Mouse (Mus musculus): ENCODE data around the gene Naa50. TPM values are rescaled to one million over a fixed set of nuclear protein-coding genes. Genes with fewer than 3 reads are reported as not detected.
A peak's percentile ranks its signal among the peaks of the same experiment; 100 is the strongest.

The Naa50 gene
- total RNA-seq (2021), result 84.5 and 84.7 TPM in 2 replicates
- long read RNA-seq, experiment 1, full-length matches to known transcripts, result 77 of 82 reads
- long read RNA-seq, experiment 1, partial matches to known transcripts, result 1 of 82 reads
- long read RNA-seq, experiment 1, other reads (novel, unspliced or antisense), result 4 of 82 reads
- long read RNA-seq, experiment 2, full-length matches to known transcripts, result 68 of 71 reads
- long read RNA-seq, experiment 2, partial matches to known transcripts, result 1 of 71 reads
- long read RNA-seq, experiment 2, other reads (novel, unspliced or antisense), result 2 of 71 reads

GRCm38 (mm10) chr16:44139536-44140185 is at the start of gene Naa50, which contains the start of gene Atp6v1a:
Gene Naa50, plus strand, starts transcription at chr16:44139830.
Gene Atp6v1a, minus strand, starts transcription at chr16:44139705.
- peak; percentile 95 for DNase-seq

DNA sequence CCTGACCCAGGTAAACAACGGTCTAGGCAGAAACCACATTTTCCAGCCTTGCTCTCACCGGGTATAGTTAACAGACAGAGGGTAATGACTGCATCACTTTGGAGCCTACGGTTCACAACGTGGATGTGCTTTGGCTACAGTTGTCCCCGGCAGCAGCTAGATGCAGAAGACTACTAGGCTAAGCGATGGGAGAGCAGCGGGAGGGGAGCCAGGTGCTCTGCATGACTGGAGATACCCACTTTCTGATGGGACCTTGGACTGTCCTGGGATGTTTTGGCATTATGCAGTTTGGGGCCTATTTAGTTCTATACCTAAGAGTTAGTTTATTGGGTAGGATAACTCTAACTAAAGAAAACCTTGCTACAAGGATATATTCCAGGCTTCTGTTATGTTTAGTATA is 40.3 kb upstream of the Naa50 start:
- no peak for DNase-seq

DNA sequence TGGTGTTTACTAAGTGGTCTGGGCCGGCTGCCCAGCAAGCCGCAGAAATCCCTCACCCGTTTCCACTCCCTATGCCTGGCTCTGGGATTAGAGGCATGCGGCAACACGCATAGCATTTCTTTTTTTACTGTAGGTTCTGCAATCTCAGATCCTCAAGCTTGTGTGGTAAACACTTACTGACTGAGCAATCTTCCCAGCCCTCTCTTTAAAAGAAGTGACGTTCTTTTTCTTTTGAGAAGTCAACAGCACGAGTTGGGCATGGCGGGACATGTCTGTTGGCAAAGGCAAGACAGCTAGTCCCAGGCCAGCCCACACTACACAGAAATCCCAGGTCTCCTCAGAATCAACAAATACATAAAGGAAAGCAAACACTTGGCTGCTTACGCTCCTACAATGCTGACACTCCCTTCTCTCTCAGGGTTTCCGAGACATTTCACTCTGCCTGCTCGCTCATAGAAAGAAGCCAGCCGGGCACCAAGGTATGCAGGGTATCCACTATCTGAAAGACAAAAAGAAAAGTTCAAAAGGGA is 38.4 kb upstream of the Naa50 start:
- DNase-seq, result no peak

- DNase-seq, result no peak
These were observed 36.7 kb upstream of the Naa50 start for GRCm38 (mm10) chr16:44102925-44103324.

DNA sequence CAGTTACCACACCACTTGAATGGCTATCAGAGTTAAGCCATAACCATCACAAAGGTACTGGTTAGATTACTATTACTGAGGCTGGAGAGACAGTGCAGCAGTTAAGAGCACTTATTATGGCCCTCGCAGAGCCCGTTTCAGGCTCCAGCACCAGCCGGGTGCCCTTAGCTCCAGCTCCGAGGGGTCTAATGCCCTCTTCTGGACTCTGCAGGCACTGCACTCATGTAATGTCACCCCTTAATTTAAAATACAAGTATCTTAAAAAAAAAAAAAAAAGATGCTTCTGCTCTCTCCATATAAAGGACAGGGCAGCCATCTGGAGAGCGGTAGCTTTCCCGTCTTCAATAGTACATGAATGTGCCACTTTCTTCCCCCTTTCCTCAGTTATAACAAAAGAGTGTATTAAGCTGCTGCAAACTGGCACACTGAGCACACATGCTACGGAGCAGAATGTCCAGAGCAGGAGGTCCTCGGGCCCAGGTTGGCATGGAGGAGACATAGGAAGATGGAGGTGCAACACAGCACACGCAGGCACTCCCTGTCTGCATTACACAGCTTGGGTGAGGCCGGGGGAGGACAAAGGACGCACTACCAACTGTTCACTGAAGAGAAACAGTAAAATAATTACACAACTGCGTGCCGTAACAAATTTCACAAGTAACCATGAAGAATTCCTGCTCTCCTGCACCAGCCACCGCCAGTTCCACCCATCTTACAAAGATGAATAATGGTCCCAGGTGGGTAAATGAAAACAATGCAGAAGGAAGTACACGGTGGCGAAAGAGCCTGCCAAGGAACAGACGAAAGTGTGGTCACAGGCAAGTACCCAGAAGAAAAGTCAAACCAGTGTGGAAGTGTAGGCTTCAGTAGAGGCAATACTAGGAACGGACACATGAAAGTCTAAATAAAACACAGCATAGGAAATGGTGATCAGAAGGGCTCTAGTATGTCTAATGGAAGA is 35.5 kb upstream of the Naa50 start:
- no peak for DNase-seq

DNA sequence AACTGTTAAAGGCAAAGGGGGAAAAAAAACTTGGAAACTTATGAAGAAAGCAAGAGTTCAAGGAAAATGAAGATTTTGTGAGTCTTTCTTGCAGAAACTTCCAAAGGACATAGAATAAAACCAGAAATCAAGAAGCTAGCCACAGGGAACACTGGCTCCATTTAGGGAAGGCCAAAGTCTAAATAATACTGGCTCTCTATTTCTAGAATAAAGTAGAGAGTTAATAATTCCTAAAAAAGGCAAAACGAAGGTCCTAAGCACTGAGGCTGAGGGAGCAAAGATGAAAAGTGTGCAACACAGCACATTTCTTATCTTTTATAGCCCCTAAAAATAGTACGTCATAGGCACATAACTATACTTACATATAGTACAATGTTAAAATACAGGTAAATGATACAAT is 34.4 kb upstream of the Naa50 start:
- no peak for DNase-seq

DNA sequence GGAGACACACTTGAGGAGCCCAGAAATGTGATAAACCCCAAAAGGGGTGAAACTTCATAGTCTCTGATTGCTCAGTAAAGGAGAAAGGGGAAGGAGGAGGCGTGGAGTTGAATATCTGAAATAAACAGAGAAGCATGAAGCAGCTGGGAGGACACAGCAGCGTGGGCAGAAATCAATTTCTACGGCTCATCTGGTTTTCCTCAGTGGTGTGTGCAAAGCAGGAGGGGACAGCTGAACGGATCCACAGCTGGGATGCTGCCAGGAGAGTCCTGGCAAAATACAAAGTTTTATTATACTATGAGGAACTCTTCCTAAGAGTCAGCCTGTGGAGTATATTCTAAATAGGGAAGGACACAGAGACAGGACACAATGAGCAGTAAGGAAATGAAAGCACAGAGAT is 30.6 kb upstream of the Naa50 start:
- no peak for DNase-seq

- no peak for DNase-seq
These were observed 19.7 kb upstream of the Naa50 start for GRCm38 (mm10) chr16:44119753-44120501.

DNA sequence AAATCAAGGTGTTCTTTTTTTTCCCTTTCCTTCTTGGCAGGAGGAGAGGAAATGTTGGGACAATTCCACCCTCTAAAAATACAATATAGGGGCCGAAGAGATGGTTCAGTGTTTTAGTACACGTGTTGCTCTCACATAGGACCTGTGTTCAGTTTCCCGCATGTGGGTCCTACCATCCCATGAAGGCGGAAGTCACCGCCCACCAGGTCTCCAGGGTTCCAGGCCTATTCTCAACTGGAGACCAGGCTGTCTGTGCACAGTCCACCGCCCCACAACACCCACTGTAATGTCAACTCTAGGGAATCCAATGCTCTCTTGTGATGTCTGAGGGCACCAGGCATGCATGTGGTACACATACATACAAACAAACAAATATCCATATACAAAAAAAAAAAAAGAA is 17.5 kb upstream of the Naa50 start:
- DNase-seq, result no peak

DNA sequence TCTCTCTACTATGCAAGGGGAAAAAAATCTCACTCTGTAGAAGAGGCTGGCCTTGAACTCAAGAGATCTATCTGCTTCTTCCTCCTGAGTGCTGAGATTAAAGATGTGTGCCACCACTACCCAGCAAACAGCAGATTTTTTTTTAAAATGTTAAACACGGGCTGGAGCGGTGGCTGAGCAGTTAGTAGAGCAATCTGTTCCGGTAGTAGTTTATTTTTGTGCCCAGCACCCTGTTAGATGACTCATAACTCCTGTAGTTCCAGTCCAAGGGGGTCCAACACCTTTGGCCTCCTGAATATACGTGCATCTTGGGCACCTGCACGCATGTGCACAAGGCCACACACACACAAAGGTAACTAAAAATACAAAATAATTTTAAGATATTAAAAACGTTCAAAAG is 17.1 kb upstream of the Naa50 start:
- no peak for DNase-seq

GRCm38 (mm10) chr16:44122982-44123725 is 16.5 kb upstream of the Naa50 start:
- DNase-seq, result peak; percentile 29

DNA sequence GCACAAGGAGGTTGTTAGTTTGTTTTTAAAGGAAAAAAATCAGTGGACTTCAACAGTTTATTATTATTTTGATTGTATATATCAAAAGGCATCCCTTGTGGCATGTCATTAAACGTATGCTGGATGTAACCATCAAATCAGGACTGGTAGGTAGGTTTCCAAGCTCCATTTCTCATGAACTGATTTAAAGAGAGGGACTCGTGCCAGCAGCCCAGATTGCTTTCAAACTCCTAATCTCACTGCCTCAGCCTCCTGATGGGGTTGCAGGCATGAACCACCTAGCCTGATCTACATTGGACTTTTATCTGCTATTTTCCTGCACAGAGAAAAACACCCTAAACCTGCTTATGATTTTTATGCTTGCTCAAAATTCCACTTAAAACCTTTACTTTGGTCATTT is 15.8 kb upstream of the Naa50 start:
- no peak for DNase-seq

GRCm38 (mm10) chr16:44124713-44125112 is 14.9 kb upstream of the Naa50 start:
- no peak for DNase-seq

DNA sequence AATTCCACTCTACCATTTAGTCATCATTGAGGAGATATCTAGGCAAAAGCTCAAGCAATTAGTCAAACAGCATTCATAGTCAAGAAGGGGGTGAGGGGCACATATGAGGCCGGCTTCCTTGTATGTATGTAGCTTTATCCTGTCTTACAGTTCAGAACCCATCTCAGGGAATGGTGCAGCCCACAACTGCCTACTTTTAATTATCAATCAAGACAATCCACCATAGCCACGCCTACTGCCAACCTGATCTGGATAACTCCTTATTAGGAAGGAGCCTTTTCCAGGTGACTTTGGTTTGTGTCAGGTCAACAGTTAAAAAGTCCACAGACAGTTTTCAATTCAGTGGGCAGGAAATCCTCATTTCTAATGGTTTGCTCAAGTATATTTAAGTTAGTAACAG is 14.2 kb upstream of the Naa50 start:
- DNase-seq, result no peak

DNA sequence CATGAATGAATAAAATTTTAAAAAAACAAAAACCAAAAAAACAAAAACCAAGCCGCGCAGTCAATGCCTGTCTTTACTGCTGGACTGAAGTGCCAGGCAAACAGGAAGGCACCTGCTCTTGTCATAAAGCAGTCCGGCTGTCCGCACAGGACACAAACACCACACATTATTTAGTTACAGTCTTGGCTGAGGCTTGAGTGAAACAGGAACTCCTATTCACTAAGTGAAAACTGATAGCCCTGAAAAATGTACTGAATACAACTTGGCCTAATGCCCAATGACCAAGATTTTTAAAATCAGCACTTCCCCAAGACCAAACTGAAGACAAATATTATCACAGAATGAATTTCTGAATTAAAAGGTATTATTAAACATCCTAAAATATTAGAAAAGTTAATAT is 13.2 kb upstream of the Naa50 start:
- DNase-seq, result no peak

GRCm38 (mm10) chr16:44132300-44132699 is 7.3 kb upstream of the Naa50 start:
- DNase-seq, result no peak

DNA sequence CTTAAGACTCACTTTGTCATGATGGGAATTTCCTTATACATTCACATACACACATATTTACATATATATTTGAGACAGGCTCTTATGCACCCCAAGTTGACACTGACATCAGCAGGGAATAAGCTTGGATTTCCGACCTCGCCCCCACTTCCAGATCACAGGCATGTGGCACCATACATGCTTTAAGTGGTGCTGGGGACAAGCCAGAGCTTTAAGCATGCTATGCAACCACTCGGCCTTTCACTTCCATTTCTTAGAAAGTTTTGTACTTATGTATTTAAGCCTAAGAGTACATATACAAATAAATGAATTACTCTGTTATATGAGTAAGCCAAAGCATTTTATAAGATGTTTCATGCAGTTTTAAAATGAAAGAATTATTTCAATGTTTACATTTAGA is 6.4 kb upstream of the Naa50 start:
- no peak for DNase-seq

DNA sequence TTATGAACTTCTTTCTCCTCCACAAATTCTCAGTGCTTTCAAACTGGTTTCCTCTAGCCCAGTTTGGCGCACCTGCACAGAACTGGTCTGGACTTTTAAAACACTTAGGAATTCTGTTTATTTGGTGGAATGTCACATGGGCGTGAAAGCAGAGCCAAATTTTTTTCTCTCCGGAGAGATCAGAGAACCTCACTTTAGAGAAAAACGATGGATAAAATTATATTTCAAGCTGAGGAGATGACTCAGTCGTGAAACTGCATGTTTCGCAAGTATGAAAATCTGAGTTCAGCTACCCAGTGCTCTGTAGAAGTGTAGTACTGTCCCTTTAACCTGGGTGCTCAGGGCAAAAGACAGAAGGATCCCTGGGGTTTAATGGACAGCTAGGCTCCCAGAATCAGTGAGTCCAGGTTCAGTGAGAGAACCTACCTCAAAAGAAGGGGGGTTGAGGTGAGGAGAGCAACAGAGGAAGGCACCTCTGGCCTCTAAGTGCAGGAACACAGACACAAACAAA is 3.1 kb upstream of the Naa50 start:
- DNase-seq, result no peak

DNA sequence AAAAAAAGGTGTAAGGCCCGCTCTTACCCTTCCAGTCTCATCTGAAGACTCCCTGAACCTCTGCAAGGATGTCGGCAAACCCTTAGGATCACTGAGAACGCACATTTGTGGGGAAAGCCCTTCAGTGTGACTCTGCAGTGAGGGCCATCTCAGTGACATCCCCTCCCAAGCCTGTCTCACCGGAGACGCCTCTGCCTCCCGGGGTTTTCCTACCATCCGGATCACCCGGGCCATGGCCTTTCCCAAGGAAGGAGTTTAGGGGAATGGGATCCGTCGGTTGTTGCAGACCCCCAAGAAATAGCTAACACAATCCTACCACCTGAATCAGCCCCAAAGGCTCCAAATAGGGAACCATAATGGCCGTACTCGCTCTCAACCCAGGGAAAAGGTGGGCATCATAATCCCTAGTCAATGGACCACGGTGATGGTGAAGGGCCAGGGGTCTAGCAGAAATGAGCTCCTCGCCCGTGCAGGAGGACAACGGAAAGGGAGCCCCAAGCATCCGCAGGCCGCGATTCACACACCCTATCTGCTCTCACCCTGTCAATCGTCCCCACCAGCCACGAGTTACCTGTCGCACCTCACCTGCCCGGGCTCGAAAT is 1.2 kb upstream of the Naa50 start:
- peak; percentile 27 for DNase-seq

- DNase-seq, result peak; percentile 89
These were observed 573 bp upstream of the Naa50 start for GRCm38 (mm10) chr16:44138979-44139535.

Measured in adrenal gland, postnatal 14 days (tissue).